Mouse (Mus musculus): ENCODE measurements around the gene Tbcc. TPM values are rescaled to one million over a fixed set of nuclear protein-coding genes. Genes with fewer than 3 reads are reported as not detected.

Tbcc gene
- polyA plus RNA-seq, 1 experiment: 24.9 TPM

DNA sequence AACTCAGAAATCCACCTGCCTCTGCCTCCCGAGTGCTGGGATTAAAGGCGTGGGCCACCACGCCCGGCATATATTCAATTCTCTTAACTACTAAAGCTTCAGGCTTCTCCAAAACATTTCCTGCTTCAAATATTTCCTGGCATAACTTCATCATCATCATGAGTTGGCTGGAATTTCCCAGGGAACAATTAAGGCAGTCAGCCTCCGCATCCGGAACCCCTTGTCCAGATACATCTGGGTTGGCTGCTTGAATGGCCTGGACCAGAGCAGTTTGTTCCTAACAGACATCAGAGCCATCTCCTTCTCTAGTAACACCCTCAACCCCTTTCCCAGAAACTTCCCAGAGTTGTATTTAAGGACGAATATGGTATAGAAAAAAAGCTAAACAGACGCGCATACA, 4.9 kb downstream of the Tbcc start:
- TF ChIP-seq CTCF (IDR thresholded peaks at IDR 0.05; ENCODE audit: borderline replicate concordance, insufficient read depth, low read depth, low read length) (no peak), POLR2A (IDR thresholded peaks at IDR 0.05; ENCODE audit: borderline replicate concordance, insufficient read depth, low read length) (no peak)
- H3K27ac ChIP-seq (ENCODE audit: insufficient read depth, low read length): no peak overlapping the region
- DNase-seq: no peak
- H3K27me3 ChIP-seq (ENCODE audit: control insufficient read depth, insufficient read depth, low read length): no peaks in the 10 kb centered on the region
- WGBS: 88% methylated on average over 9 of the region's 9 CpGs
- H3K4me3 ChIP-seq (replicated peaks; ENCODE audit: insufficient read depth, low read depth, low read length): no peak overlapping the region
- peaks cover 6% of the 10 kb centered on the region; the same call in 1 of the 2 replicates for H3K4me1 ChIP-seq (ENCODE audit: control insufficient read depth, insufficient read depth, low read length)

DNA sequence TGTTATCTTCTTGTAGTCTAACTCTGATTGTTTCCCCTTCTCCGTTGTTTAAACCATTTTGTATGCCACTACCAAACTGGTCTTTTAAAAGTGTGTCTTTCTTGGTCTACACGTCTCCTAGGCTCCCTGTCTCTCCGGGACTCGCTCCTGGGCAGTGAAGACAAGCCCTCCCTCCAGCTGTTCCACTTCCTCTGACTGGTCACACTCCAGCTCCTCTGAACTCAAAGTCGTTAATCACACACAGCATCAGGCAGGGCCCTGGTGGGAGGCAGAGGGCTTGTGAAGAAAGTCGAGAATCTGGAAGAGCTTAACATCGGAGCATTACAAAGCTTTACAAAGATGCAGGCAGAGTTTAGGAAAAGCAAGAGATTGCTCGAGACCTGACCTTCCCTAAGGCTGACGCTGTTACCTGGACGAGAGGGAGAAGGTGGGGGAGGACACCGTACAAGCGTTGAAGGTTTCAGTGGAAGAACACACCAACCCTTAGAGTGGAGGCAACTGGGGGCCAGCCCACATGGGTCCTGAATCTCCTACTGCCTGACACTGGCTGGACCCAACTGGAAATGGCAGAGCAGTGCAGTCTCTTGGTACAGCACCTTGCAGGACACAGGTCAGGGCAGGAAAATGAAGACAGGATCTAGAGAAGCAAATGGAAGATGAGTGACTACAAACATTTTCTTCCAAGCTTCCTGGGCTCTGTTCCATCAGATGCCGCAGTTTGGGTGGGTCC, 6.9 kb downstream of the Tbcc start:
- Histone ChIP-seq H3K4me1 (ENCODE audit: control insufficient read depth, insufficient read depth, low read length) (peaks cover 3% of the 10 kb centered on the region; the same call in 1 of the 2 replicates), H3K27me3 (ENCODE audit: control insufficient read depth, insufficient read depth, low read length) (no peaks in the 10 kb centered on the region), H3K27ac (ENCODE audit: insufficient read depth, low read length) (no peak overlapping the region), H3K4me3 (replicated peaks; ENCODE audit: insufficient read depth, low read depth, low read length) (no peak overlapping the region)
- WGBS: 44% methylated on average over 13 of the region's 13 CpGs
- TF ChIP-seq CTCF (IDR thresholded peaks at IDR 0.05; ENCODE audit: borderline replicate concordance, insufficient read depth, low read depth, low read length) (no peak), POLR2A (IDR thresholded peaks at IDR 0.05; ENCODE audit: borderline replicate concordance, insufficient read depth, low read length) (no peak)
- no peak for DNase-seq

DNA sequence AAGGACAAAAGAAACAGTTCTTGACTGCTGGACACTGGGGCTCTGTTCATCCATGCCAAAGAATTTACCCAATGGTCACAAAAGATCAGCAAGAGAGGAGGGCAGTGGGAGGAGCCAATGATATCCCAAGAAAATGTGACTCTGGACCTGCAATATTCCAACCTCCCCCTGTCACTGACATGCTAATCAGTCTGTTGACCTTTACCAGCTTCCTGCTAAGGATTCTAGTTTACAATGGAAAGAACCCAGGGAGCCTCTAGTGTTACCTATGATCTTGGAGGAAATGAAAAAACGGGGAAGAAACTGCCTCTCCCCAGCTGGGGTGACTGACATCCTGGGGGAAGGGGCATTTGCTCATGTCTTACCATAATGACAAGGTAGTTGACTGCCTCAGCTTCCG, 10.5 kb downstream of the Tbcc start:
- TF ChIP-seq POLR2A (IDR thresholded peaks at IDR 0.05; ENCODE audit: borderline replicate concordance, insufficient read depth, low read length) (no peak), CTCF (IDR thresholded peaks at IDR 0.05; ENCODE audit: borderline replicate concordance, insufficient read depth, low read depth, low read length) (no peak)
- Histone ChIP-seq H3K4me1 (ENCODE audit: control insufficient read depth, insufficient read depth, low read length) (no peaks in the 10 kb centered on the region), H3K27me3 (ENCODE audit: control insufficient read depth, insufficient read depth, low read length) (no peaks in the 10 kb centered on the region), H3K4me3 (replicated peaks; ENCODE audit: insufficient read depth, low read depth, low read length) (no peak overlapping the region), H3K27ac (ENCODE audit: insufficient read depth, low read length) (no peak overlapping the region)
- DNase-seq: no peak
- WGBS: 60% methylated on average over 2 of the region's 2 CpGs

DNA sequence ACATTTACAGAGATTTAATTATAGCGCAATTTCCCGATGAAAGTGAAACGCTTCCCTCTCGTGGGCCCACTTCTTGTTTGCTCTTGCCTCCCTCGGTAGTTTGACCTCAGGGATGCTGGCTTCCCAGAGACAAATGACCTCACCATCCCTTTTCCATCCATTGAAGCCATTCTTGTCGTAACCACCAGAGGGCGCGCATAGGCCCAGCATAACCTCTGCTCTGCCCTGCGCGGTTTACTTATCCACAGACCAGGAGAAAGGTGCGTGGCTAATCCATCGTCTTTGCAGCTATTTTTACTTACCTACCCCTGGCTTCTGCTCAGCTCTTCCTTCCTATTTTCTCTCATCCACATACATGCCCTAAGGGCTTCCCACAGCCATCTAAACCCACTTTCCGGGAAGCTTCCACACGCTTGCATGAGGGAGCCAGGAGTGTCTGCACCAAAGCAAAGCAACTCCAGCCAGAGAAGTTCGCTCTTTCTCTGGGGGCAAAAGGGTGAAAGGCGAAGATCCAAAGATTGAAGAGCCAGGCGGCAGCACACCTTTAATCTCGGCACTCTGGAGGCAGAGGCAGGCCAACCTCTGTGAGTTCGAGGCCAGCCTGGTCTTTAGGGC, 13.5 kb downstream of the Tbcc start:
- no peak overlapping the region for H3K27ac ChIP-seq (ENCODE audit: insufficient read depth, low read length)
- DNase-seq: peak; percentile 83 to 87
- no peaks in the 10 kb centered on the region for H3K4me1 ChIP-seq (ENCODE audit: control insufficient read depth, insufficient read depth, low read length)
- TF ChIP-seq POLR2A (IDR thresholded peaks at IDR 0.05; ENCODE audit: borderline replicate concordance, insufficient read depth, low read length) (no peak), CTCF (IDR thresholded peaks at IDR 0.05; ENCODE audit: borderline replicate concordance, insufficient read depth, low read depth, low read length) (peak; percentile 89)
- H3K27me3 ChIP-seq (ENCODE audit: control insufficient read depth, insufficient read depth, low read length): no peaks in the 10 kb centered on the region
- 19% methylated on average over 19 of the region's 19 CpGs for WGBS
- H3K4me3 ChIP-seq (replicated peaks; ENCODE audit: insufficient read depth, low read depth, low read length): no peak overlapping the region

DNA sequence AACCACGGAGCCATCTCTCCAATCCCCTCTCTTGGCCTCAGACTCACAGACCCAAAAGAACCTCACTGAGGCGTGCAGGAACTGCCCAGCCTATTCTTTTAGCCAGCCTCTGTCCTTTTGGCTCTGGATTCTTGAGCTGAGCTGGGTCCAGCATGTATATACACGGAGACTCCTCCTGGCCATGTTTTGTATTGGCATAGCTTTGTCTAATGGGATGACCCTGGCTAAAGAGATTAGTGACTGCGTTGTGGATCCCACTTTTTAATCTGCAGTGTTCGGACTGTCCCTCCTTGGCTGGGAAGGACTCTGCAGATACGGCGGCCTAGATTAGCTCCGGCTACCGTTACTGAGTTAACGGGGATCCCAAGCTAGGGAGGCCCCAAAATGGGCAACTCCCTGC, 19.7 kb downstream of the Tbcc start, which contains the start of gene Prph2:
Prph2 (plus strand) TSS at position 274 of the 400 bp plus-strand sequence.
- H3K27me3 ChIP-seq (ENCODE audit: control insufficient read depth, insufficient read depth, low read length): no peaks in the 10 kb centered on the region
- no peak within 1 kb of the TSS for H3K4me3 ChIP-seq (replicated peaks; ENCODE audit: insufficient read depth, low read depth, low read length)
- no peak within 1 kb of the TSS for H3K27ac ChIP-seq (ENCODE audit: insufficient read depth, low read length)
- TF ChIP-seq CTCF (IDR thresholded peaks at IDR 0.05; ENCODE audit: borderline replicate concordance, insufficient read depth, low read depth, low read length) (no peak), POLR2A (IDR thresholded peaks at IDR 0.05; ENCODE audit: borderline replicate concordance, insufficient read depth, low read length) (no peak)
- no peaks in the 10 kb centered on the region for H3K4me1 ChIP-seq (ENCODE audit: control insufficient read depth, insufficient read depth, low read length)
- no peak for DNase-seq
- 79% methylated on average over 10 of the region's 10 CpGs for WGBS

DNA sequence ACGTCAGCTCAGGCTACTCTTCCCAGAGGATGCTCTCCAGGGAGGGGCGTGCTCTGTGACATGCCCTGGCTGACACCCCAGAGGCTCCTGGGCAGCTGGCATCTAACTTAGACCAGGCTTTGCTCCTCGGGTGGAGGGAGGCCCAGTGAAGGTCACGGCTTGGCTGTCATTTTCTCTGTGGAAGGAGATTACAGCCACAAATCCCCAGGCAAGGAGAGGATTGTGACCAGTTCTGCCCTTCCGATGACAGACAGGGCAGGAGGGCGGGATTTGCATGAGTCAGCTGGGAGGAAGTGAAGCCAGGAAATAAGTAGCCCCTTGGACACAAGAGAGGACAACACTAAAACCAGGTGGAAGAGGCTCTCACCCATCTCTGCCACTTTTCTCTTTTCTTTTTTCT, 21.8 kb downstream of the Tbcc start:
- TF ChIP-seq POLR2A (IDR thresholded peaks at IDR 0.05; ENCODE audit: borderline replicate concordance, insufficient read depth, low read length) (no peak), CTCF (IDR thresholded peaks at IDR 0.05; ENCODE audit: borderline replicate concordance, insufficient read depth, low read depth, low read length) (no peak)
- Histone ChIP-seq H3K27me3 (ENCODE audit: control insufficient read depth, insufficient read depth, low read length) (no peaks in the 10 kb centered on the region), H3K4me1 (ENCODE audit: control insufficient read depth, insufficient read depth, low read length) (no peaks in the 10 kb centered on the region), H3K4me3 (replicated peaks; ENCODE audit: insufficient read depth, low read depth, low read length) (no peak overlapping the region), H3K27ac (ENCODE audit: insufficient read depth, low read length) (no peak overlapping the region)
- WGBS: 21% methylated on average over 6 of the region's 6 CpGs
- no peak for DNase-seq

DNA sequence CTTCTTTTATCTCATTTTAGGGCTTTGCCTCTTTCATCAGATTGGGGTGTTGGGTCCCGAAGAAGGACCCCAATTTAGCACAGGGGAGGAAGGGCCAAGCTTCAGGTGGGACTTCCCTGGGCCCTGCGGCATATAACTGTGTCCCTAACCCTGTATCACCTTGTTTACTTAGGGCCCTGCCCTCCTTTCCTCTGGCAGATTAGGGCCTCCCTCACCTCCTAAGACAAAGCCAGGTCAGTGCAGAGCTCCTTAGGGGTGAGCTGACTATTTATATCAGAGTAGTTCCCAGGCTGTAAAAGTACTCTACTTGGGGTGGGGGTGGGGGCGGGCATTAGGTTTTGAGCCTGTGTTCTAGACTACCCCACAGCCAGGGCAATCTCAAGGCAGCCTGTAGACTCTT, 24.6 kb downstream of the Tbcc start:
- DNase-seq: no peak
- Histone ChIP-seq H3K4me1 (ENCODE audit: control insufficient read depth, insufficient read depth, low read length) (no peaks in the 10 kb centered on the region), H3K4me3 (replicated peaks; ENCODE audit: insufficient read depth, low read depth, low read length) (no peak overlapping the region), H3K27me3 (ENCODE audit: control insufficient read depth, insufficient read depth, low read length) (no peaks in the 10 kb centered on the region), H3K27ac (ENCODE audit: insufficient read depth, low read length) (no peak overlapping the region)
- TF ChIP-seq CTCF (IDR thresholded peaks at IDR 0.05; ENCODE audit: borderline replicate concordance, insufficient read depth, low read depth, low read length): no peak
- TF ChIP-seq POLR2A (IDR thresholded peaks at IDR 0.05; ENCODE audit: borderline replicate concordance, insufficient read depth, low read length): no peak
- 71% methylated on average over 3 of the region's 3 CpGs for WGBS

DNA sequence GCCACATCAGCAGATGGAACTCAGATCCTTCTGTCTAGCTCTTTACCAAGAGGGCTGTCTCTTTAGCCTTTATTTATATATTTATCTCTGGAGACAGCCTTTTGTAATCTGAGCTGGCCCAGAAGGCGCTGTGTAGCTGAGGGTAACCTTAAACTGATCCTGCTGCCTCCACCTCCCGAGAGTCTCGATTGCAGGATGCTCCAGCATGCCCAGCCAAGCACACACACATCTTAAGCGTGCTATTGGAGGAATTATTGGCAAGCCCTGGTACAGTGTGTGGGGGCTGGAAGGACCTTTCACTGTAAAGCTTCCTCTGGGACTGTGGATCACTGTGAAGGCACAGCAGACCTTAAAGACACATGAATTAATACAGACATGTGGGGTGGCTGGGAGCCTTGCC, 28.5 kb downstream of the Tbcc start:
- no peak overlapping the region for H3K27ac ChIP-seq (ENCODE audit: insufficient read depth, low read length)
- no peak overlapping the region for H3K4me3 ChIP-seq (replicated peaks; ENCODE audit: insufficient read depth, low read depth, low read length)
- H3K27me3 ChIP-seq (ENCODE audit: control insufficient read depth, insufficient read depth, low read length): no peaks in the 10 kb centered on the region
- no peak for DNase-seq
- no peaks in the 10 kb centered on the region for H3K4me1 ChIP-seq (ENCODE audit: control insufficient read depth, insufficient read depth, low read length)
- TF ChIP-seq POLR2A (IDR thresholded peaks at IDR 0.05; ENCODE audit: borderline replicate concordance, insufficient read depth, low read length): no peak
- no peak for TF ChIP-seq CTCF (IDR thresholded peaks at IDR 0.05; ENCODE audit: borderline replicate concordance, insufficient read depth, low read depth, low read length)
- 13% methylated on average over 4 of the region's 4 CpGs for WGBS

All from cerebellum, adult 2 months (tissue).